Mouse (Mus musculus): Measurements from ENCODE around the gene 1700049E17Rik1. TPM values are rescaled to one million over a fixed set of nuclear protein-coding genes. Genes with fewer than 3 reads are reported as not detected.
"Not testable (repeated sequence)": the region's sequence is repeated elsewhere in the genome, so short reads cannot be mapped to it uniquely, and the experiment has no call there.

1700049E17Rik1 gene
- polyA plus RNA-seq (2016; fragmentation: Nextera tagmentation; extraction: Ambion mirVana), result not detected in 2 replicates

- not testable (repeated sequence) for ATAC-seq (ENCODE audit: low FRiP score); H3K9ac ChIP-seq
- no CpG with 5 or more reads among the region's 1 CpGs for WGBS
These were observed at the start of gene 1700049E17Rik1 for GRCm38 (mm10) chr14:41924649-41925048. TSS of gene 1700049E17Rik1 (plus strand) at chr14:41924949.

GRCm38 (mm10) chr14:41907190-41907589, 17.6 kb upstream of the 1700049E17Rik1 start, which contains the start of gene Gm7980:
TSS of gene Gm7980 (minus strand) at chr14:41907290.
- not testable (repeated sequence) for H3K4me1 ChIP-seq; H3K9me3 ChIP-seq; H3K27me3 ChIP-seq; ATAC-seq (ENCODE audit: low FRiP score); H3K4me3 ChIP-seq (replicated peaks); H3K36me3 ChIP-seq (replicated peaks); H3K9ac ChIP-seq; H3K4me2 ChIP-seq; H3K27ac ChIP-seq
- no CpG with 5 or more reads among the region's 2 CpGs for WGBS

More at GRCm38 (mm10) chr14:41924649-41925048, at the start of gene 1700049E17Rik1:
- not testable (repeated sequence) for H3K36me3 ChIP-seq (replicated peaks); H3K27me3 ChIP-seq; H3K9me3 ChIP-seq; H3K4me2 ChIP-seq; H3K27ac ChIP-seq; H3K4me1 ChIP-seq; H3K4me3 ChIP-seq (replicated peaks)

GRCm38 (mm10) chr14:41943695-41944094, 18.9 kb downstream of the 1700049E17Rik1 start, which contains the start of gene 1700024B05Rik:
TSS of gene 1700024B05Rik (plus strand) at chr14:41943995.
- WGBS, result 84% methylated on average over 2 of the region's 2 CpGs
- H3K4me2 ChIP-seq, result not testable (repeated sequence)

GRCm38 (mm10) chr14:41964095-41964494, 39.3 kb downstream of the 1700049E17Rik1 start:
- H3K9me3 ChIP-seq; H3K27ac ChIP-seq; H3K27me3 ChIP-seq; H3K4me3 ChIP-seq (replicated peaks); H3K4me2 ChIP-seq; H3K9ac ChIP-seq; H3K4me1 ChIP-seq; H3K36me3 ChIP-seq (replicated peaks); ATAC-seq (ENCODE audit: low FRiP score): not testable (repeated sequence)
- 68% methylated on average over 4 of the region's 4 CpGs for WGBS

More at GRCm38 (mm10) chr14:41943695-41944094, 18.9 kb downstream of the 1700049E17Rik1 start, which contains the start of gene 1700024B05Rik:
- not testable (repeated sequence) for H3K27me3 ChIP-seq; H3K27ac ChIP-seq; H3K36me3 ChIP-seq (replicated peaks); ATAC-seq (ENCODE audit: low FRiP score); H3K4me3 ChIP-seq (replicated peaks); H3K4me1 ChIP-seq; H3K9ac ChIP-seq; H3K9me3 ChIP-seq

GRCm38 (mm10) chr14:41967827-41968226, 43.1 kb downstream of the 1700049E17Rik1 start, which contains the start of gene Gm6401:
TSS of gene Gm6401 (minus strand) at chr14:41967927.
- not testable (repeated sequence) for H3K27ac ChIP-seq; H3K27me3 ChIP-seq; H3K4me1 ChIP-seq; H3K9me3 ChIP-seq; H3K36me3 ChIP-seq (replicated peaks); ATAC-seq (ENCODE audit: low FRiP score); H3K4me2 ChIP-seq; H3K4me3 ChIP-seq (replicated peaks); H3K9ac ChIP-seq
- WGBS, result 76% methylated on average over 1 of the region's 1 CpGs

GRCm38 (mm10) chr14:41968596-41968995, 43.8 kb downstream of the 1700049E17Rik1 start:
- H3K36me3 ChIP-seq (replicated peaks); H3K27ac ChIP-seq; H3K4me1 ChIP-seq; ATAC-seq (ENCODE audit: low FRiP score); H3K27me3 ChIP-seq; H3K9ac ChIP-seq; H3K4me2 ChIP-seq; H3K9me3 ChIP-seq; H3K4me3 ChIP-seq (replicated peaks): not testable (repeated sequence)
- 65% methylated on average over 3 of the region's 3 CpGs for WGBS

Other genes with a start within 250 kb of the 1700049E17Rik1 start
- gene Gm8068, start 223.1 kb upstream of the 1700049E17Rik1 start, polyA plus RNA-seq (2016; fragmentation: Nextera tagmentation; extraction: Ambion mirVana), result not detected in 2 replicates
- not detected in 2 replicates for gene Gm7929, start 174.3 kb upstream of the 1700049E17Rik1 start, polyA plus RNA-seq (2016; fragmentation: Nextera tagmentation; extraction: Ambion mirVana)
- not detected in 2 replicates for gene Gm47189, start 152.5 kb upstream of the 1700049E17Rik1 start, polyA plus RNA-seq (2016; fragmentation: Nextera tagmentation; extraction: Ambion mirVana)
- gene Gm7980, start 17.7 kb upstream of the 1700049E17Rik1 start, polyA plus RNA-seq (2016; fragmentation: Nextera tagmentation; extraction: Ambion mirVana), result not detected in 2 replicates
- not detected in 2 replicates for gene 1700024B05Rik, start 19.0 kb downstream of the 1700049E17Rik1 start, polyA plus RNA-seq (2016; fragmentation: Nextera tagmentation; extraction: Ambion mirVana)
- gene Gm6401, start 43.0 kb downstream of the 1700049E17Rik1 start, polyA plus RNA-seq (2016; fragmentation: Nextera tagmentation; extraction: Ambion mirVana), result not detected in 2 replicates
- not detected in 2 replicates for gene Gm3543, start 58.4 kb downstream of the 1700049E17Rik1 start, polyA plus RNA-seq (2016; fragmentation: Nextera tagmentation; extraction: Ambion mirVana)
- not detected in 2 replicates for gene Gm7951, start 192.4 kb downstream of the 1700049E17Rik1 start, polyA plus RNA-seq (2016; fragmentation: Nextera tagmentation; extraction: Ambion mirVana)
- not detected in 2 replicates for gene Gm17027, start 237.7 kb downstream of the 1700049E17Rik1 start, polyA plus RNA-seq (2016; fragmentation: Nextera tagmentation; extraction: Ambion mirVana)